Mouse (Mus musculus) liver, adult 2 months (tissue): Measurements from ENCODE around the gene Galnt2.

ENCODE experiments used
- CTCF ChIP-seq: fragments of 200-500 bp; IDR thresholded peaks from 2 replicates; pipeline ENCODE4 v1.5.1; 2011; ENCODE audit warnings: low read depth, low read length, control low read depth
- POLR2A ChIP-seq: fragments of 200-500 bp; IDR thresholded peaks from 2 replicates; pipeline ENCODE4 v1.6.1; 2011; ENCODE audit warnings: low read length, control low read depth; ENCODE audit not compliant: insufficient read depth; ENCODE audit errors: extremely low read depth

GRCm38 (mm10) chr8:124263058-124263457 is 31.9 kb downstream of the Galnt2 start:
- TF ChIP-seq POLR2A: no peak
- no peak for TF ChIP-seq CTCF
